Mouse (Mus musculus) 3T3-L1 (cell line): Measurements from ENCODE around the gene Gm8332.
"Not testable (repeated sequence)": the region's sequence is repeated elsewhere in the genome, so short reads cannot be mapped to it uniquely, and the experiment has no call there.

Source experiments
- DNase-seq: peaks from one replicate; pipeline ENCODE4 v3.0.0-alpha.2; 2015; ENCODE audit warnings: low read depth, low spot score

The Gm8332 gene

DNA sequence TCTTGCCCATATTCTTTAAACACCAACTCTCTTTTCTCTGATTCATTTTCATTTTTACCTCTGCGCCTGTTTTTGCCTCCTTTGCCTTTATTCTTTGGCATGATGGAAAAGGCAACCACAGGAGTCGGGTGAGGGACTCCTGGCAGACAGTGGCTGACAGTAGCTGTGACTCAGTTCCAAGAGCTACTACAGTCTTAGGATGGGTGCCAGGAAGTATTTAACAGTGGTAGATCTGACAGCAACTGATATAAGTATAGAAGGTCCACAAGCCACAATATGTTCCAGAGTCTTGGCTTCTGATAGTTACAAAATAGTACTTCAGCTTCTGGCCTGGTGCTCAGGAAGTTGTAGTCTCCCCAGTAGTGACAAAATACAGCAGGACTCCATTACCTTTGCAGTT, at the start of gene Gm8332:
TSS of gene Gm8332 (minus strand) at position 101 of the 400 bp plus-strand sequence.
- DNase-seq = not testable (repeated sequence)

DNA sequence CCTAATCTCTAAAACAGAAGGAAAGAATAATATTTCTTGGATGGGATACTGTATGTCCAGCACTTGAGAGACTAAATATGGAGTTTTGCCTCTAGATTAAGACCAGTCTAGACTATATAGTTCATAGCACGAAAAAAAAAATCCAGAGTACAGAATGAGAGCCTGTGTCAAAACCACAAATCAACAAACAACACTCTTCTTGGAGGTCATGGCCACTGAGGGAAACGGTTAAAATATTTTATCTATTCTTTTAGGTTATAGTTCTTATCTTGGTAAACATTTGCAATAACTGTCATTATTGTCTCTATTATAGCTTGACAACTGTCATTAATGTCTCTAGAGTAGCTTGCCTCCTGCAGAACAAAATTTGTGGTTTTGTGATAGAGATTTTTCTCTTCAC, 47.3 kb upstream of the Gm8332 start:
- not testable (repeated sequence) for DNase-seq

DNA sequence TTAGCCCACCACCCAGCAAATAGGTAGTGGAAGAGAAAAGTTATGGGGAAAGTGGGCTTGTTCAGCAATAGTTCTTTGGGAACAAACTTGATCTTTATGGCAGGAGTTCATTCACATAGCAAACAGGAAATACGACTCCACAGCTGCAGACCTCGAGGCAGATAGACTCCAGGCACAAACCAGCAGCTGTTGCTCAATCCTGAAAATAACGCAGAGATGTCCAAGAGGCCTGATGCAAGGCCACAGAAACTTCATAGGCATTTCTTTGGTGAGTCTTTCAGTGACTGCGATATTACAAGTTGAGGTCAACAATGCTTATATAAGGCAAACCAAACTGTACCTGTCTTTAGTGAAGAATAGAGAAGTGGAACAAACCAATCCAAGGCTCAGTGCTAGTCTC, 43.2 kb upstream of the Gm8332 start:
- not testable (repeated sequence) for DNase-seq

DNA sequence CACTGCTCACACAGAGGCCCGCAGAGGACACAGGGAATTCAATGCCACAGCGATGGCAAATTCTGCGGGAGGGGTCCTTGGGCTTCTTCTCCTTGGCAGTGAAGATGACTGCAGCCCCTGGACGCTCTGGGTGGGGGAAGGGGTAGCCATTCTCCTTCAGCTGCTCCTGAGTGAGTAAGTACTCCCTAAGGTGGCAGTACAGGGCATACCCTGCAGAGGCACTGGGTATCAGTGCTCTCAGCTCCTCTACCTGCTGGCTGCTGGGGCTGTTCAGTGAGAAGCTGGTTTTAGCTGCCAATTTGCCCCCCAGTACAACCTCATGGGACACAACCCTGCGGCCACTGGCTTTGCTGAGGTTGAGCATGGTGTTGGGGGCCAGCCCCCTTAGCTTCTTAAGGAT, 35.3 kb upstream of the Gm8332 start:
- not testable (repeated sequence) for DNase-seq

DNA sequence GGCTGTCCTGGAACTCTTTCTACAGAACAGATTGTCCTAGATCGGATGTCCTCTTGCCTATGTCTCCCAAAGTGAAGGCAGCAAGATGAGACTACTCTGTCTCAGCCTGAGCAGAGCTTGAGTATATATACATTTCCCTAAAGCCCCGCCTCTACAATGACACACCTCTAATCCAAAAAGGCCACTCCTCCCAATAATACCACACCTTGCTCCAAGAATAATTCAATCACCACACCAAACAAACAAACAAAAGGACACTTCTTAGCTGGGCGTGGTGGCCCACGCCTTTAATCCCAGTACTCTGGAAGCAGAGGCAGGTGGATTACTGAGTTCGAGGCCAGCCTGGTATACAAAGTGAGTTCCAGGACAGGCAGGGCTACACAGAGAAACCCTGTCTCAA, 24.5 kb upstream of the Gm8332 start, which contains the start of gene Gm5662:
TSS of gene Gm5662 (minus strand) at position 101 of the 400 bp plus-strand sequence.
- not testable (repeated sequence) for DNase-seq

DNA sequence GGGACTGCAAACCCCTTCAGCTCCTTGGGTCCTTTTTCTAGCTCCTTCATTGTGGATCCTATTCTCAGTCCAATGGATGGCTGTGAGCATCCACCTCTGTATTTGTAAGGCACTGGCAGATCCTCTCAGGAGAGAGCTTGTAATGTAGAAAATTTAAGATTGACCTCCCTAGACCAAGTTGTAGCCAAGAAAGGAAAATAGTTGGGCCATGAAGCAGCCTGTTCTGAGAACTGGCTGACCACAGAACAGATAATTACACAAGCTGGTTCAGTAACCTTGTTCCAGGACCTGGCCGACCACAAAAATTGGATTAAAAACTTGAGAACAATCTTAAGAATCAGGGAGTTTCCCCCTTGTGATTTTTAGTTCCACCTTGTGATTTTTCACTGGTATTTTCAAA, 7.3 kb upstream of the Gm8332 start:
- no peak for DNase-seq

DNA sequence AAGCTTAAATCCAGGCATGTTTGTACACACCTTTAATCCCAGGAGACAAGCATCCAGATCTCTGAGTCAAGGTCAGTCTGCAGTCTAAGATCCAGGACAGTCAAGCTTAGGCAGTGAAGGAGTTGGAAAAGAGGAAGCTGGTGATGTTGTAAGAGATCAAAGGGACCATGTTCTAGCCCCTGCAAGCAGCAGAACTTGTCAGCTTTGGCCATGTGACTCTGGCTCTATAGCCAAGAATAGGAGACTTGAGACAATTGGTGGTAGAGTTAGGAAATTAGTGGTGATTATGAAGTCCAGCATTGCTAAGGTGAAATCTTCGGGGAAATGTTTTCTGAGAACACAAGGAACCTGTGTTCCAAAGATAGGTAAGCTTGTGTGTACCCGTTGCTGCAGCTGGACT, 6.0 kb upstream of the Gm8332 start:
- DNase-seq = not testable (repeated sequence)

DNA sequence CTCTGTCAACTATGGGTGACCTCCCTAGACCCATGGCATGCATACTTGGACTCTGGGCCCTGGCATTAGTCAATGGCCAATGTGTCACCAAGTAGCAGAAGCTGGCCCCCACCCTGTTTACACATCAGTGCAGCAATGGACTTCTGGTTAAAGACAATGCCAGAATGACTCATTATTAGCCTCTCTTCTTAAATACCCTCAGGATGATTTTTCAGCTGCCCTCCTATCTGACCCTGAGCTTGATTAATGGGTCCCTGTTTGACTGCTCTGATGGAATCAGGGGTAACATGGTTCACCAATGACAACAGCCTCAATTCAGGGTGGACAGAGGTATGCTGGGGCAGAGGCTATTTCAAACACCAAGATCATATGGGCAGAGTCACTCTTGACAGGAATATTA, 4.1 kb downstream of the Gm8332 start:
- DNase-seq = not testable (repeated sequence)

DNA sequence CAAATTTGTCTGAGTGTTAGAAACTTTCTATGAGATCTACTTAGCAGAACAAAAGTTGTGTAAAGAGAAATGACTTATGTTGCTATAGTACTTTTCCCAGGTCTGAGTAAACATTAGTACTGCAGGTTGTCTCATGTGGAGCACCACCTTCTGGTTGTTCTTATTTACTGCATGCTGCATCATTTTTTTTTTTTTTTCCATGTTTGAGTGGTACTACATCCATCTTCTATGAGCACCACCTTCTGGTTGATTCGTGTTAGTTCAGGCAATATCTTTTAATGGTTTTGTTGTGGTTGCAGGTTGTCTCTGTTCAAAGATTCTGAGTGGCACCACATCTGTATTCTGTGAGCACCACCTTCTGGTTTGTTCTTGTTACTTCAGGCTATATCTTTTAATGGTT, 7.0 kb downstream of the Gm8332 start:
- not testable (repeated sequence) for DNase-seq

DNA sequence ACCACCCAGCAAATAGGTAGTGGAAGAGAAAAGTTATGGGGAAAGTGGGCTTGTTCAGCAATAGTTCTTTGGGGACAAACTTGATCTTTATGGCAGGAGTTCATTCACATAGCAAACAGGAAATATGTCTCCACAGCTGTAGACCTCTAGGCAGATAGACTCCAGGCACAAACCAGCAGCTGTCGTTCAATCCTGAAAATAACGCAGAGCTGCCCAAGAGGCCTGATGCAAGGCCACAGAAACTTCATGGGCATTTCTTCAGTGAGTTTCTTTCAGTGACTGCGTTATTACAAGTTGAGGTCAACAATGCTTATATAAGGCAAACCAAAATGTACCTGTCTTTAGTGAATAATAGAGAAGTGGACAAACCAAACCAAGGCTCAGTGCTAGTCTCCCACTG, 30.5 kb downstream of the Gm8332 start:
- no peak for DNase-seq

DNA sequence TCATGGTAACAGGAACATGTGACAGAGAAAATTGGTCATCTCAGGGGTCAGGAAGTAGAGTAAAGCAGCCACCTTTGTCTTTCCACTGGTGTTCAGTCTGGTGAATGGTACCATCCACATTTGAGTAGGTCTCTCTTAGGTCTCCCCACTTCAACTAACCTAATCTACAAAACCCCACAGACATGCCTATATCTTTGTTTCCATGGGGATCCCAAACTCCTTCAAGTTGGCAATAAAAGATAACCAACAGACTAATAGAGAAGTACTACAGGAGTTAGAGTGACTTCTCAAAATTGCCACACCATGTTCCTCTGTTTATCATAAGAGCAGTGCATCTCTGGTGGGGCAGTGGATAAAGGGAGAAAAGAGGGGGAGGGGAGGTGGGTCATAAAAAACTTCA, 31.8 kb downstream of the Gm8332 start:
- DNase-seq = not testable (repeated sequence)

DNA sequence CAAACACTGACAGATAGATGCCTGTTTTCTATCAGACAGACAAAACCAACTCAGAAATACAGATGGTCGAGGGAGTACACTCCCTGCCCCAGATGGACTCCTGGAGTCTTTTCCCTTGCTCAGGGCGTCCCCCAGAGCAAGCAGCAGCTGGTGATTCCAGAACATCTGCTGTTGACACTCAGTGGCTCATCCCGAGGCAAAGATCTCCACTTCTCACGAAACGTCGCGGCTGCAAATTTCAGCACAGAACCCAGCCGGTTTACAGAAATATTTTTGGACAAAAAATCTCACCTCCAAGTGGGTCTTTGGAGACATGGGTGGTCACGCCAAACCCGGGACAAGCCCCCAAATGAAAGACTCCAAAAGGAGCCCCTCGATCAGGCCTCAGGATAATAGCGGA, 35.3 kb downstream of the Gm8332 start:
- DNase-seq = no peak

DNA sequence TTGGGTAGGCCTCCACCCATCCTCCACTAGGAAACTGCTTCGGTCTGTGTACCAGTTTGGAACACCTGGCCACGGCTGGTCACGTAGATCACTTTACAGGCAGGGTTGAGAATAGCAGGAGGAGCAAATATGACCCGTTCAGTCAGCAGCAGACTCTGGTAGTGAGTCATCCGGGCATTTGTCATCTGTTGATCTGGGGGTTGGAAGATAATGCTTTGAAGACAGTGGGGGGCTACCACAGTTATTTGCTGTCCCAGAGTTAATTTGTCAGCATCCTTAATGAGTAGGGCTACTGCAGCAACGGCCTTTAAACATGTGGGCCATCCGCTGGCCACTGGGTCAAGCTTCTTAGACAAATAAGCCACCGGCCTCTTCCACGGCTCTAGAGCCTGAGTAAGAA, 38.4 kb downstream of the Gm8332 start:
- not testable (repeated sequence) for DNase-seq

DNA sequence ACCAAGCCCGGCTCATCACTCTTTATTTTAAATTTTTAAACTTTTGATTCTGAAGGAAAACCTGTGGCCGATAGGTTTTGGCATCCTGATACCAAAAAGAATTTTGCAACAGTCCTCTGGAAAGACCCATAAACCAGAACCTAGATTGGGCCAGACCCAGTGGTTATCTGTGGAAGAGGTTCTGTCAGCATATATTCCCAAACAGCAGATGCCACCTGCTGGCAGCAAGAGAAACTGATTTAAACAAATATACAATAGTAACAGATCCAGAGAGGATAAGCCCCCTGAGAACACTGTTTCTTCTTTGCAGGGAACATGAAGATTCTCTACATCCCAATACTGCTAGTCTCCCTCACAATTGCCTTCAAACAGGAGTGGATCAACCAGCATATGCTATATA, 47.0 kb downstream of the Gm8332 start:
- DNase-seq = no peak
